ENCODE assay signal across 8 mouse cellular contexts in the genomic region with DNA sequence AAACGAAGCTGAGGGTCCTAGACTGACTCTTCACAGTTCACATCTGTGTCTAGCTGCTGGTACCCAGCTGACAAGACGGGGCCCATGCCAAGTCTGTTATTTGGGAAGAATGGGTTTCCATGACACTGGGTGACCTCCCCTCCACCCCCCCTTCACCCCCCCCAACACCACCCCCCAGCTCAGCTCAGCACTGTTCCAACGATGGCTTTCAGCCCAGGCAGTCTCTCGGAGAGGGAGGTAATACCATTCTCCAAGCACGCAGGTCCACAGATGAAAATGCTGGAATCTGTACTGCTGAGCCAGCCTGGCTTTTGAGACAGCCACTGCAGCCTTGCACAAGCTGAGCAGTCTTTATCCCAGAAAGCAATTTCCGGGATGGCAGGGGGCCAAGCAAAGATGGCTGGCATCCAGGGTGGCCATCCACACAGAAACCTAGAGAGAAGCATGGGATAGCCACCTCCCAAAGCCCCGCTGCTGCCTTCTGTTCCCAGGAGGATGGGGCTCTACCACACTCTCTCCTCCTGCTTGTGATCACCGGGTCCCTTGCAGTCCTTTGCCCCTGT. TPM values are rescaled to one million over a fixed set of nuclear protein-coding genes. Genes with fewer than 3 reads are reported as not detected.
A peak's percentile ranks its signal among the peaks of the same experiment; 100 is the strongest.
DNase-seq lines count a peak whose midpoint lies in the region; ATAC-seq lines count a peak whose summit lies in the region.

No protein-coding gene starts in this region.

- 28% methylated on average over 8 of the region's 8 CpGs for WGBS in hindbrain, embryonic 16.5 days

- no peak overlapping the region for H3K4me3 ChIP-seq in hindbrain, embryonic 16.5 days (ENCODE audit: low read length)

- peak; percentile 86 for DNase-seq in heart, adult 11 months
- no peak for DNase-seq in heart, adult 9 months (ENCODE audit: low spot score in 2 of 2)
- DNase-seq in right cerebral cortex, adult 18-20 months = peak; percentile 67
- no peak for DNase-seq in right cerebral cortex, postnatal 36 days (ENCODE audit: low spot score in 2 of 2)
- peak; percentile 86 for DNase-seq in lung, postnatal 10 days
- DNase-seq in thymus, postnatal 10 days (ENCODE audit: low spot score in 2 of 2) = no peak

- H3K9ac ChIP-seq in hindbrain, embryonic 16.5 days (ENCODE audit: low read depth, low read length) = no peak overlapping the region

- no peaks in the 10 kb centered on the region for H3K27me3 ChIP-seq in hindbrain, embryonic 16.5 days (replicated peaks; ENCODE audit: control insufficient read depth, insufficient read depth, low read length)

- peak; percentile 97 for ATAC-seq in hindbrain, embryonic 16.5 days
- ATAC-seq in megakaryocyte, adult 5-6 weeks (ENCODE audit: poor library complexity, severe bottlenecking) = no peak

- H3K4me2 ChIP-seq in hindbrain, embryonic 16.5 days (ENCODE audit: low read length) = no peak overlapping the region

- H3K9me3 ChIP-seq in hindbrain, embryonic 16.5 days (ENCODE audit: control insufficient read depth, low read length) = no peaks in the 10 kb centered on the region

- no peaks in the 10 kb centered on the region for H3K36me3 ChIP-seq in hindbrain, embryonic 16.5 days (ENCODE audit: control insufficient read depth, insufficient read depth, low read length)

- H3K27ac ChIP-seq in hindbrain, embryonic 16.5 days (ENCODE audit: low read depth, low read length) = peak overlapping the region; percentile 77

- H3K4me1 ChIP-seq in hindbrain, embryonic 16.5 days (ENCODE audit: control insufficient read depth, insufficient read depth, low read depth, low read length) = peaks cover 13% of the 10 kb centered on the region

RNA-seq across cellular contexts. Expression of a gene that starts 1.2 kb away (rescaled TPM):
- polyA plus RNA-seq in hindbrain, embryonic 16.5 days (2015; fragmentation: Nextera tagmentation; extraction: Ambion mirVana) = 0.66 and 1.2 TPM in 2 replicates
- 0.04 TPM in 1 of 2 replicates, not detected in the other for total RNA-seq in megakaryocyte, adult 5-6 weeks (2015)
- total RNA-seq in megakaryocyte, adult 5-6 weeks (2017) = 0.07 TPM in 1 of 2 replicates, not detected in the other

RNA-seq across cellular contexts. Expression of a gene that starts 41.3 kb away (rescaled TPM):
- 4.7 and 6.0 TPM in 2 replicates for polyA plus RNA-seq in hindbrain, embryonic 16.5 days (2015; fragmentation: Nextera tagmentation; extraction: Ambion mirVana)
- 0.11 TPM in 1 of 2 replicates, not detected in the other for total RNA-seq in megakaryocyte, adult 5-6 weeks (2015)
- total RNA-seq in megakaryocyte, adult 5-6 weeks (2017) = 0.12 TPM in 1 of 2 replicates, not detected in the other

Comparison
In these comparisons a context has a peak if more than half of its experiments do, and no peak if none do; other contexts are left out.
1. DNase-seq: peak in heart, adult 11 months (single experiment), right cerebral cortex, adult 18-20 months (single experiment) and lung, postnatal 10 days (single experiment); none in heart, adult 9 months (0 of 2), right cerebral cortex, postnatal 36 days (0 of 2) and thymus, postnatal 10 days (0 of 2).